Mouse (Mus musculus) limb, embryonic 14.5 days (tissue): Measurements from ENCODE around the gene 3110082I17Rik. TPM values are rescaled to one million over a fixed set of nuclear protein-coding genes. Genes with fewer than 3 reads are reported as not detected.

Experiments used
- ATAC-seq: fragments of 200-750 bp; cut with Nextera tagmentation; 2 replicates; pipeline ENCODE4 v1.8.0; 2017; ENCODE audit warnings: low read depth, moderate number of reproducible peaks, moderate TSS enrichment; ENCODE audit not compliant: low FRiP score
- DNase-seq: peaks from one replicate; pipeline ENCODE4 v3.0.0-alpha.2; 2015; ENCODE audit warnings: low spot score
- H3K27ac ChIP-seq: fragments of 300-500 bp; sonication (generic); replicated peaks from 2 replicates; pipeline ENCODE4 v1.5.1; 2014; ENCODE audit warnings: low read depth, mild to moderate bottlenecking, low read length, moderate library complexity, mixed read lengths
- H3K27me3 ChIP-seq: fragments of 300-500 bp; sonication (generic); 2 replicates; pipeline ENCODE4 v1.6.1; 2014; ENCODE audit warnings: low read length, mixed read lengths; ENCODE audit not compliant: control insufficient read depth, insufficient read depth
- H3K36me3 ChIP-seq: fragments of 300-500 bp; sonication (generic); 2 replicates; pipeline ENCODE4 v1.6.1; 2014; ENCODE audit warnings: mild to moderate bottlenecking, low read length, moderate library complexity, mixed read lengths; ENCODE audit not compliant: control insufficient read depth, insufficient read depth
- H3K4me1 ChIP-seq: fragments of 300-500 bp; sonication (generic); 2 replicates; pipeline ENCODE4 v1.6.1; 2014; ENCODE audit warnings: antibody characterized with exemption, low read length, mixed read lengths; ENCODE audit not compliant: control insufficient read depth, insufficient read depth
- H3K4me2 ChIP-seq: fragments of 300-500 bp; sonication (generic); replicated peaks from 2 replicates; pipeline ENCODE4 v1.6.1; 2014; ENCODE audit warnings: low read depth, mild to moderate bottlenecking, low read length, moderate library complexity; ENCODE audit not compliant: severe bottlenecking
- H3K4me3 ChIP-seq: fragments of 300-500 bp; sonication (generic); replicated peaks from 2 replicates; pipeline ENCODE4 v1.5.1; 2014; ENCODE audit warnings: low read length
- H3K9ac ChIP-seq: fragments of 300-500 bp; sonication (generic); 2 replicates; pipeline ENCODE4 v1.6.1; 2014; ENCODE audit warnings: mild to moderate bottlenecking, low read depth, low read length, moderate library complexity; ENCODE audit not compliant: severe bottlenecking
- H3K9me3 ChIP-seq: fragments of 300-500 bp; sonication (generic); 2 replicates; pipeline ENCODE4 v1.6.1; 2016; ENCODE audit warnings: low read length; ENCODE audit not compliant: control insufficient read depth
- POLR2A ChIP-seq: fragments of 200-500 bp; IDR thresholded peaks from 2 replicates; pipeline ENCODE4 v1.8.0; 2012; ENCODE audit warnings: inconsistent platforms, mild to moderate bottlenecking, moderate library complexity, borderline replicate concordance; ENCODE audit not compliant: insufficient read depth, insufficient read length; ENCODE audit errors: extremely low read depth
- WGBS: fragments of 180-500 bp; shearing (Covaris S2); extraction: QIAGEN DNeasy Blood & Tissue Kit; methylation state at CpG from one replicate; pipeline ENCODE4 v1.1.7; 2014; 5-methylcytosine and 5-hydroxymethylcytosine counted together
- polyA plus RNA-seq, 2 experiments: library from polyadenylated mRNA; depleted of rRNA in 1 of 2; stranded (reverse) in 1 of 2; unstranded in 1 of 2; fragments of >200 nt; fragmentation: Nextera tagmentation in 1 of 2; extraction: Ambion mirVana in 1 of 2; gene quantifications; 2 replicates each; pipeline versions ENCODE4 v1.2.1 to v1.2.3; 2012 to 2014

Gene 3110082I17Rik
- polyA plus RNA-seq, 2 experiments, result 23.2 to 27.9 TPM

- Histone ChIP-seq H3K4me3 (peak within 1 kb of the TSS; percentile 92), H3K4me2 (peak within 1 kb of the TSS; percentile 83), H3K9ac (peak within 1 kb of the TSS; percentile 80), H3K4me1 (peaks cover 7% of the 10 kb centered on the region; the same call in 1 of the 2 replicates), H3K36me3 (peaks cover 26% of the 10 kb centered on the region), H3K27ac (peak within 1 kb of the TSS; percentile 55; the same call in 1 of the 2 replicates), H3K27me3 (no peaks in the 10 kb centered on the region), H3K9me3 (no peaks in the 10 kb centered on the region)
- ATAC-seq, result peak; percentile 97
- under 1% methylated on average over 39 of the region's 42 CpGs for WGBS
- peak; percentile 52; the same call in 1 of the 2 replicates for TF ChIP-seq POLR2A
- peak; percentile 99 for DNase-seq
Measured at GRCm38 (mm10) chr5:139484185-139484814, 24.0 kb upstream of the 3110082I17Rik start, which contains the start of gene Zfand2a. Gene Zfand2a (minus strand): TSS chr5:139484549.

- TF ChIP-seq POLR2A, result no peak
- Histone ChIP-seq H3K27ac (no peak overlapping the region), H3K4me2 (peak overlapping the region; percentile 83), H3K27me3 (no peaks in the 10 kb centered on the region), H3K36me3 (peaks cover 36% of the 10 kb centered on the region), H3K9ac (peak overlapping the region; percentile 80), H3K4me1 (peaks cover 7% of the 10 kb centered on the region; the same call in 1 of the 2 replicates), H3K9me3 (no peaks in the 10 kb centered on the region), H3K4me3 (peak overlapping the region; percentile 92)
- DNase-seq, result no peak
- 58% methylated on average over 14 of the region's 14 CpGs for WGBS
- no peak for ATAC-seq
Measured at GRCm38 (mm10) chr5:139483171-139483848, 23.0 kb upstream of the 3110082I17Rik start.

GRCm38 (mm10) chr5:139480406-139480805 lies 20.1 kb upstream of the 3110082I17Rik start:
- DNase-seq (no peak), ATAC-seq (no peak)
- Histone ChIP-seq H3K4me2 (no peak overlapping the region), H3K4me1 (peaks cover 7% of the 10 kb centered on the region; the same call in 1 of the 2 replicates), H3K9ac (no peak overlapping the region), H3K27ac (no peak overlapping the region), H3K4me3 (no peak overlapping the region), H3K27me3 (no peaks in the 10 kb centered on the region), H3K36me3 (peaks cover 62% of the 10 kb centered on the region), H3K9me3 (no peaks in the 10 kb centered on the region)
- no peak for TF ChIP-seq POLR2A
- 88% methylated on average over 8 of the region's 10 CpGs for WGBS

- H3K27ac ChIP-seq, result no peak overlapping the region
- 93% methylated on average over 8 of the region's 8 CpGs for WGBS
- no peak overlapping the region for H3K4me3 ChIP-seq
- peaks cover 74% of the 10 kb centered on the region for H3K36me3 ChIP-seq
- peaks cover 7% of the 10 kb centered on the region; the same call in 1 of the 2 replicates for H3K4me1 ChIP-seq
- ATAC-seq (no peak), DNase-seq (no peak)
- TF ChIP-seq POLR2A, result no peak
- H3K9ac ChIP-seq, result no peak overlapping the region
- no peaks in the 10 kb centered on the region for H3K9me3 ChIP-seq
- H3K27me3 ChIP-seq, result no peaks in the 10 kb centered on the region
- H3K4me2 ChIP-seq, result no peak overlapping the region
Measured at GRCm38 (mm10) chr5:139479088-139479487, 18.8 kb upstream of the 3110082I17Rik start.

GRCm38 (mm10) chr5:139474741-139475140 lies 14.4 kb upstream of the 3110082I17Rik start:
- Histone ChIP-seq H3K4me2 (no peak overlapping the region), H3K9ac (no peak overlapping the region), H3K27ac (no peak overlapping the region), H3K4me3 (no peak overlapping the region), H3K4me1 (no peaks in the 10 kb centered on the region), H3K27me3 (no peaks in the 10 kb centered on the region), H3K9me3 (no peaks in the 10 kb centered on the region), H3K36me3 (peaks cover 81% of the 10 kb centered on the region)
- 96% methylated on average over 9 of the region's 9 CpGs for WGBS
- ATAC-seq, result no peak
- TF ChIP-seq POLR2A, result no peak
- DNase-seq, result no peak
